Mouse (Mus musculus) lung, adult 2 months (tissue): ENCODE data around the gene Ptprt.

ENCODE experiments used
- CTCF ChIP-seq: fragments of 200-500 bp; IDR thresholded peaks from 2 replicates; pipeline ENCODE4 v1.5.1; 2011; ENCODE audit warnings: mild to moderate bottlenecking, low read length, control low read depth; ENCODE audit not compliant: insufficient read depth
- POLR2A ChIP-seq: fragments of 200-500 bp; IDR thresholded peaks from 2 replicates; pipeline ENCODE4 v1.6.1; 2011; ENCODE audit warnings: low read depth, mild to moderate bottlenecking, control low read depth, low read length, borderline replicate concordance; ENCODE audit errors: extremely low read depth

DNA sequence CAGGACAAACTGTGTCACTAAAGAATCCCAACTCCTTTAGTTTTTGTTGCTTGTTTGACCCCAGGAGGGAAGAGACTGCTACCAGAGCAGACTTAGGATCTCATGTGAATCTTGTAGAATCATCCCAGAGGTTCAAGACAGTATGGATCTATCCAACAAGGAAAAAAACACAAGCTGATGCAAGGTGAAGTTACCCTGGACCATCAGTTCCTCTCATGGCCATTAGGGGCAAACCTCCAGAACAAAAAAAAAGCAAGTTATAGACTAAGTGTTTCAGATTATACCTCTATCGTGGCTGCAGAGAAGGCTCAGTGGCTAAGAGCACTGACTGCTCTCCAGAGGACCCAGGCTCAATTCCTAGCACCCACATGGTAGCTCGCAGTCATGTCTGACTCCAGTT lies 88.1 kb downstream of the Ptprt start:
- TF ChIP-seq CTCF: no peak
- TF ChIP-seq POLR2A: no peak
